Mouse (Mus musculus) ES-Bruce4 (cell line): ENCODE data around the gene Nudt2. TPM values are rescaled to one million over a fixed set of nuclear protein-coding genes. Genes with fewer than 3 reads are reported as not detected.

Experiments
- H3K27ac ChIP-seq: 2 replicates; pipeline ENCODE4 v1.5.1; 2012; ENCODE audit warnings: low read length, inconsistent platforms; ENCODE audit not compliant: insufficient read depth
- H3K27me3 ChIP-seq: 2 replicates; pipeline ENCODE4 v1.6.1; 2012; ENCODE audit warnings: mild to moderate bottlenecking, low read length, inconsistent platforms; ENCODE audit not compliant: control insufficient read depth, poor library complexity, insufficient read depth, severe bottlenecking
- H3K36me3 ChIP-seq: 2 replicates; pipeline ENCODE4 v1.6.1; 2012; ENCODE audit warnings: inconsistent platforms, mild to moderate bottlenecking, low read length, moderate library complexity; ENCODE audit not compliant: control insufficient read depth, poor library complexity, insufficient read depth, severe bottlenecking
- H3K4me1 ChIP-seq: one replicate; pipeline ENCODE4 v1.8.1; 2011; ENCODE audit warnings: low read length; ENCODE audit not compliant: control insufficient read depth, insufficient read depth
- H3K4me3 ChIP-seq: 2 replicates; pipeline ENCODE4 v1.5.1; 2011; ENCODE audit warnings: low read depth, mild to moderate bottlenecking, low read length
- H3K9ac ChIP-seq: 2 replicates; pipeline ENCODE4 v1.6.1; 2012; ENCODE audit warnings: low read depth, mild to moderate bottlenecking, inconsistent platforms; ENCODE audit not compliant: poor library complexity, severe bottlenecking
- H3K9me3 ChIP-seq: replicated peaks from 2 replicates; pipeline ENCODE4 v1.6.1; 2012; ENCODE audit warnings: mild to moderate bottlenecking, low read length, inconsistent platforms; ENCODE audit not compliant: control insufficient read depth, poor library complexity, insufficient read depth, severe bottlenecking
- CTCF ChIP-seq: IDR thresholded peaks from one replicate; pipeline ENCODE4 v1.8.1; 2011; ENCODE audit warnings: low read depth, low read length
- EP300 ChIP-seq: IDR thresholded peaks from 2 replicates; pipeline ENCODE4 v1.6.1; 2011; ENCODE audit warnings: low read depth, low read length; ENCODE audit not compliant: insufficient read depth
- POLR2A ChIP-seq: IDR thresholded peaks from one replicate; pipeline ENCODE4 v1.8.1; 2011; ENCODE audit warnings: low read length; ENCODE audit not compliant: insufficient read depth
- polyA plus RNA-seq: library from polyadenylated mRNA; stranded (reverse); fragments of >200 nt; gene quantifications from 2 replicates; pipeline ENCODE4 v1.2.4, GENCODE M21; 2011; ENCODE audit warnings: low read depth; ENCODE audit not compliant: missing spikeins, insufficient read depth, insufficient read length

The Nudt2 gene
- polyA plus RNA-seq, 1 experiment: 37.4 TPM

DNA sequence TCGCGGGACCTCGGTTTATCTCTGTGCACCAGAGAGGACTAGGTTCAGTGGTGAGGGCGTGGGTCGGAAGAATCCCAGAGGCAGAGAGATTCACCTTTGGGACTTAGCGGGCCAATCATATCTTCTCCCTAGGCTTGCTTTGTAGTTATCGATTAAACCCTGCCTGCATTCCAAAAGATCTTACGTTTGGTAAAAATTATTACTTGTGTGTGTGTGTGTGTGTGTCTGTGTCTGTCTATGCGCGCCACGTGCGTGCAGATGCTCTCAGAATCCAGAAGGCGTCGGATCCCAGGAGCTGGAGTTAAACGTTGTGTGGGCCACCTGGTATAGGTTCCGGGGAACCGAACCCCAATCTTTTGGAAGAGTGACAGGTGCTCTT is 325 bp downstream of the Nudt2 start:
- TF ChIP-seq EP300 (no peak), POLR2A (no peak), CTCF (no peak)
- Histone ChIP-seq H3K27me3 (no peaks in the 10 kb centered on the region), H3K4me1 (no peaks in the 10 kb centered on the region), H3K9me3 (peaks cover 19% of the 10 kb centered on the region), H3K4me3 (peak overlapping the region; percentile 96), H3K27ac (0 out of 2 replicates have a peak overlapping the region, but pooled peaks have one; percentile 23), H3K36me3 (no peaks in the 10 kb centered on the region), H3K9ac (peak overlapping the region; percentile 72)

DNA sequence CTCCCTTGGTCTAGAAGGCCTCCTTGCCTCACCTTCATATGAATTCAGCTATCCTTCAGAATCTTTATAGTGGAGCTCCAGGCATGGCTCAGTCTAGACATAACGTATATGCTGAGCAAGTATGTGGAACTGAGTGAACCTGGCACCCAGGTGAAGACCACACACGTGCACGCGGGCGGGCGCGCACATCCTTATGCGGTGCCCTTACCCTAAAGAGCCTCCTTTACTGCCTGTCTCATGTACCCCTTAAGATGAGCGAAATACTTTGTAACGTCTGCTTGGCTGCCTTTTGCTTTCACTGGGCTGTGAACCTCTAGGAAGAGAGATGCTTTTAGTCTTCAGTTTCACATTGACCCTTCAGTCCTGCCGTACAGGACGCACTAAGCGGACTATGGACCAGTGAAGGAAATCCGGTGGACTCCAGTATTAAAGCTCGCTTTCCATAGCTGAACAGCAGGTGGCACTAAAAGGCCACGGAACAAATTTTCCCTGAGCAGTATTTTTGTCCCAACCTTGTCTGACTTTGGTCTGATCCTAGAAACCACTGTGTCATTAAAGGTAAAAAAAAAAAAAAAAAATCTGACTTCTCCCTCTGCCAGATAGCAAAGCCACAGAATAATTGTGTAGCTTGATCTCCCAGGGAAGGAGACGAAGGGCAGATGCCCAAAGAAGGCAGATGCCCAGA is 3.6 kb downstream of the Nudt2 start:
- H3K36me3 ChIP-seq: no peaks in the 10 kb centered on the region
- H3K9ac ChIP-seq: 0 out of 2 replicates have a peak overlapping the region, but pooled peaks have one; percentile 11
- no peaks in the 10 kb centered on the region for H3K9me3 ChIP-seq
- no peak overlapping the region for H3K27ac ChIP-seq
- peak overlapping the region; percentile 45 for H3K4me3 ChIP-seq
- TF ChIP-seq CTCF (peak; percentile 24), POLR2A (no peak), EP300 (no peak)
- no peaks in the 10 kb centered on the region for H3K4me1 ChIP-seq
- no peaks in the 10 kb centered on the region for H3K27me3 ChIP-seq

DNA sequence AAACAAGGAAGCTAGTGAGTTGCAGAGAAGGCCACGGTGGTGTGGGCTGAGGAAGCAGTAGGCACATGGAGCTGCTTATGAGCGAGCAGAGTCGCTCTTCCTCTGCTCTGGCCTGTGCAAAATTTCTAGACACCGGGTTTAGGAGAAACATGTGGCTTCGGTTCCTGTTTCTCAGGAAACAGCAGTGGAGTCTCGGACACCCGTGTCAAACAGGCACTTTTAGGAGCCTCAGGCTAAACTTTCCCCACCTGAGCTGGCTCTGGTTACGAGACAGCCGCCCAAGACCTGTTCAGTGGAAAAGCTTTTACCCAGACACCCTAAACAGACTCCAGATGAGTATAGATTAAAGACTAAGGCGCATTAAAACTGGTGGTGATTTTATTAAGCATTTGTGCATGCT is 4.2 kb downstream of the Nudt2 start:
- H3K27me3 ChIP-seq: no peaks in the 10 kb centered on the region
- no peaks in the 10 kb centered on the region for H3K4me1 ChIP-seq
- no peak overlapping the region for H3K4me3 ChIP-seq
- no peak overlapping the region for H3K9ac ChIP-seq
- no peaks in the 10 kb centered on the region for H3K9me3 ChIP-seq
- no peaks in the 10 kb centered on the region for H3K36me3 ChIP-seq
- H3K27ac ChIP-seq: no peak overlapping the region
- TF ChIP-seq CTCF (no peak), EP300 (no peak)

DNA sequence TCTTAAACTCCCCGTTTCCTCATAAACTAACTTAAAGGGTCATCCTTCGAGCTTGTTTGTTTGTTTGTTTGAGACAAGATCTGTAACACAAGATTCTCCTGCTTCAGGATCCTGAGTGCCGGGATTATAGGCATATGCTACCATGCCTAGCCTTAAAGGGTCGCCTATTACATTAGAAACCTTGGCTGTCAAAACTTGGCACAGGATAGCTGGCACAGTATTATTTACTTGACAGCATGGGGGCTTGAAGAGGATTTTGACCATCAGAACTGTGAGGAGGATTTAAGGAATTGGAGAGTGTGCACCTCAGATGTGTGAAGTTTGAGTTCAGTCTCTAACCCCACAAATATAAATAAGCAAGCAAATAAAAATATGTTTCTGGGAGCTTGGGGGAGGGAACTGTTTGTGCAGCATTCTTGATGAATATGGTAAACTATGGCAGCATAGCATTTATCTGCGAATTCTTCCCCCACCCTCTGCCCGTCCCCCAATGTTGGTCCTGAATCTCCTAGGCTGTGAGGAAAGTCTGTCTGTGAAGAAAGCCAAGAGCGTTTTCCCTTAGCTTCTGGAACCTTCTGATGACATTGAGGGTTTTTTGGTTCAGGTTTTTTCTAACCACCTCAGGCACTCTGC is 5.2 kb downstream of the Nudt2 start:
- H3K36me3 ChIP-seq: no peaks in the 10 kb centered on the region
- H3K27ac ChIP-seq: no peak overlapping the region
- H3K27me3 ChIP-seq: no peaks in the 10 kb centered on the region
- H3K4me1 ChIP-seq: no peaks in the 10 kb centered on the region
- H3K4me3 ChIP-seq: no peak overlapping the region
- no peak overlapping the region for H3K9ac ChIP-seq
- no peak for TF ChIP-seq EP300
- no peak for TF ChIP-seq POLR2A
- no peak for TF ChIP-seq CTCF
- no peaks in the 10 kb centered on the region for H3K9me3 ChIP-seq

DNA sequence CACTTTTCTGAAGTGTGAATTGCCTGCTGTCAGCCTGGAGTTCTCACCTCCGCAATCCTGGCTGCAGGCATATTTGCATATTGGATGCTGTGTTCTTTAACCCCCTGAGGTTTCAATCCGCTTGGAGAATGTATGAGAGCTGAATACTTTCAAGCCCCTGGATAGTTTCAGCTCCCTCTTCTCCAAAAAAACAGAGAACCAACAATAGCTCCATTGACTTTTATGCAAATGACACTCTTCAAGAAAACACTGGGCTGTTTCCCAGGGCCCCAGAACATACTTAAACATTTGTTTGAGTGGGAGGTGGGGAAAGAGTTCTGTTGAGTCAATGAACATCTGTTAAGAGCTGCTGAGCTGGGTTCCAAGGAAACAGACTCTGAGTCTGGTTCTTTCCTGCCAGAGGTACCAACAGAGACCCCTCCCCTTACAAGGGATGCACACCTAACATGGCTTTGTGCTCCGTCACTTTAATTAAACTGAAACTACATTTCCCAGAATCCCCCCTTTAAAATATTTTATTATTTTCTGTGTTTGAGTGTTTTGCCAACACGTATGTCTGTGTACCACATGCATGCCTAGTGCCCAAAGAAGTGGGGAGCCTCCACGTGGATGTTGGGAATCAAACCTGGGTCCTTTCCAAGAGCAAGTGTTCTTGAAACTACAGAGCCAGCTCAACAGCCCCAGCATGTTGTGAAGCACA is 5.9 kb downstream of the Nudt2 start:
- Histone ChIP-seq H3K9ac (no peak overlapping the region), H3K36me3 (no peaks in the 10 kb centered on the region), H3K27me3 (no peaks in the 10 kb centered on the region), H3K27ac (no peak overlapping the region), H3K4me3 (no peak overlapping the region), H3K4me1 (no peaks in the 10 kb centered on the region), H3K9me3 (no peaks in the 10 kb centered on the region)
- no peak for TF ChIP-seq CTCF
- TF ChIP-seq EP300: no peak
- TF ChIP-seq POLR2A: no peak

DNA sequence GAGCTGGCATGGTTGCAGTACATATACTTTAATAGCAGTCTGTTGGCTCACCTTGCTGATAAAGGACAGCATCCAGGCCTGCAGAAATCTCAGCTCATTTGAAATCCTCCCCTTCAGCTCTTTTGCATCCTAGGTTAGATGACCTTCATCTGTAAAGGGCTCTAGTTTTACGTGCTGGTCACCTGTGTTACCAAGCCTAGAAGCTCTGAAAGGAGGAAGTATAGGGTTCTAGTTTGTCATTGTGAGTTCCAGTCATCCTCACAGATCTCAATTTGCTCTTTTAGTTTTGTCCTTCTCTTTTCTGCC is 6.4 kb downstream of the Nudt2 start:
- Histone ChIP-seq H3K27me3 (no peaks in the 10 kb centered on the region), H3K9ac (no peak overlapping the region)
- TF ChIP-seq POLR2A (no peak), EP300 (no peak), CTCF (no peak)

More for the DNA sequence above, 6.4 kb downstream of the Nudt2 start:
- H3K36me3 ChIP-seq: no peaks in the 10 kb centered on the region
- no peaks in the 10 kb centered on the region for H3K9me3 ChIP-seq
- no peaks in the 10 kb centered on the region for H3K4me1 ChIP-seq
- no peak overlapping the region for H3K27ac ChIP-seq
- H3K4me3 ChIP-seq: no peak overlapping the region
